Mouse (Mus musculus) intestine, postnatal 0 days (tissue): ENCODE data around the gene Ehd4. TPM values are rescaled to one million over a fixed set of nuclear protein-coding genes. Genes with fewer than 3 reads are reported as not detected.

Experiments
- ATAC-seq: fragments of 200-750 bp; cut with Nextera tagmentation; 2 replicates; pipeline ENCODE4 v1.8.0; 2017; ENCODE audit warnings: mild to moderate bottlenecking, moderate TSS enrichment, moderate library complexity
- H3K27ac ChIP-seq: fragments of 300-500 bp; sonication (generic); 2 replicates; pipeline ENCODE4 v1.5.1; 2014; ENCODE audit warnings: mild to moderate bottlenecking, low read depth, low read length, moderate library complexity
- H3K27me3 ChIP-seq: fragments of 300-500 bp; sonication (generic); replicated peaks from 2 replicates; pipeline ENCODE4 v1.6.1; 2014; ENCODE audit warnings: low read length, mixed read lengths; ENCODE audit not compliant: control insufficient read depth, insufficient read depth
- H3K36me3 ChIP-seq: fragments of 300-500 bp; sonication (generic); 2 replicates; pipeline ENCODE4 v1.6.1; 2014; ENCODE audit warnings: mild to moderate bottlenecking, moderate library complexity; ENCODE audit not compliant: control insufficient read depth, insufficient read depth
- H3K4me1 ChIP-seq: fragments of 300-500 bp; sonication (generic); replicated peaks from 2 replicates; pipeline ENCODE4 v1.6.1; 2014; ENCODE audit warnings: antibody characterized with exemption, low read length, mixed read lengths; ENCODE audit not compliant: control insufficient read depth, insufficient read depth
- H3K4me2 ChIP-seq: fragments of 300-500 bp; sonication (generic); replicated peaks from 2 replicates; pipeline ENCODE4 v1.6.1; 2014; ENCODE audit warnings: low read depth, mild to moderate bottlenecking, moderate library complexity
- H3K4me3 ChIP-seq: fragments of 300-500 bp; sonication (generic); 2 replicates; pipeline ENCODE4 v1.5.1; 2014; ENCODE audit warnings: low read depth, low read length
- H3K9ac ChIP-seq: fragments of 300-500 bp; sonication (generic); 2 replicates; pipeline ENCODE4 v1.6.1; 2014; ENCODE audit warnings: mild to moderate bottlenecking, low read depth, low read length
- H3K9me3 ChIP-seq: fragments of 300-500 bp; sonication (generic); 2 replicates; pipeline ENCODE4 v1.6.1; 2016; ENCODE audit warnings: mixed run types; ENCODE audit not compliant: control insufficient read depth
- CTCF ChIP-seq: sonication (generic); IDR thresholded peaks from 2 replicates; pipeline ENCODE4 v1.5.1; 2016; ENCODE audit warnings: low read depth, mild to moderate bottlenecking, control low read depth, antibody characterized with exemption, moderate library complexity
- WGBS: fragments of 180-500 bp; shearing (Covaris S2); extraction: QIAGEN DNeasy Blood & Tissue Kit; methylation state at CpG from one replicate; pipeline ENCODE4 v1.1.7; 2014; 5-methylcytosine and 5-hydroxymethylcytosine counted together
- polyA plus RNA-seq: library from polyadenylated mRNA; unstranded; fragments of >200 nt; fragmentation: Nextera tagmentation; extraction: Ambion mirVana; gene quantifications from 2 replicates; pipeline ENCODE4 v1.2.1, GENCODE M21; 2015

Gene Ehd4
- polyA plus RNA-seq, 1 experiment from 2014 or later = 70.0 TPM

GRCm38 (mm10) chr2:120096711-120097110 lies 57.7 kb downstream of the Ehd4 start:
- H3K4me3 ChIP-seq = no peak overlapping the region
- no peak for TF ChIP-seq CTCF
- peaks cover 29% of the 10 kb centered on the region for H3K36me3 ChIP-seq
- no peak overlapping the region for H3K4me2 ChIP-seq
- no peak overlapping the region for H3K27ac ChIP-seq
- no peaks in the 10 kb centered on the region for H3K27me3 ChIP-seq
- H3K9me3 ChIP-seq = no peaks in the 10 kb centered on the region
- 94% methylated on average over 6 of the region's 6 CpGs for WGBS
- no peak for ATAC-seq
- H3K9ac ChIP-seq = no peak overlapping the region
- H3K4me1 ChIP-seq = no peaks in the 10 kb centered on the region

GRCm38 (mm10) chr2:120096191-120096590 lies 58.2 kb downstream of the Ehd4 start:
- H3K27ac ChIP-seq = no peak overlapping the region
- no peaks in the 10 kb centered on the region for H3K27me3 ChIP-seq
- H3K4me2 ChIP-seq = no peak overlapping the region
- no peak for ATAC-seq
- no peak for TF ChIP-seq CTCF
- H3K9me3 ChIP-seq = no peaks in the 10 kb centered on the region
- H3K36me3 ChIP-seq = peaks cover 29% of the 10 kb centered on the region
- no peaks in the 10 kb centered on the region for H3K4me1 ChIP-seq
- WGBS = 87% methylated on average over 8 of the region's 8 CpGs
- no peak overlapping the region for H3K9ac ChIP-seq
- H3K4me3 ChIP-seq = no peak overlapping the region

- H3K27me3 ChIP-seq = no peaks in the 10 kb centered on the region
- WGBS = 96% methylated on average over 4 of the region's 4 CpGs
Measured at GRCm38 (mm10) chr2:120095171-120095570, 59.2 kb downstream of the Ehd4 start.

DNA sequence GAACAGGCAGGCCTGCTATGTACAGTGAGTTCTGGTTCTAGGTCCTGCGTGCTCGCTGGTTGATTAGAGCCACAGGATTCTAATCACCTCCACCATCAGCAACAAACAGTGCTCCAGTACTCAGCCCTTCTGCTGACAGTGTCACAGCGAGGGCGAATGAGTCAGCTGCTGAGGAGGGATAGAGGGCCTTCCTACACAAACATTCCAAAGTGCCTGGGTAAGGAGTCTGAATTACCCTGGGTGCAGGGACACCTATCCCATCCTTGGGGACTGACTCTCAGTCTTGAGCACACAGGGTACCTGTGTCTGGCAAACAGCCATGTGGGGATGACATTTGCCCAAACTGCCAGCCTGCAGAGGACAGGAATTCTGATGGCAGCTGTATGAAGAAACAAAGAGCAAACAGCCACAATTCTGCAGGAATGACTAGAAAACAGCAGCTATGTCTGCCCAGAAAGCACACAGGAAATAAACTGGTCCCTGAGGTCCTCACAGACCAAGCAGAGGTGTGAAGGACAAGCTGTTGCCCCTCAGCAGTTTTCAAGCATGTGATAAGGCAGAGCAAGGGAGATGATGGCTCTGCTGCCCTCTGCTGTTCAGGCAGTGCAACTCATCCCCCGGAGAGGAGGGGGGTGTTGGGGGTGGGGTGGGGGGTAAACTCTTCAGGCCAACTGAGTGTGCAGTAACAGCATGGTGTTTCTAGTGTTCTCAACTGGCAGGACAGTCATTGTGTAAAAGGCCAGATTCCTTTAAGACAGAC lies 60.6 kb downstream of the Ehd4 start:
- peak; percentile 81 for TF ChIP-seq CTCF
- no peaks in the 10 kb centered on the region for H3K4me1 ChIP-seq
- H3K4me3 ChIP-seq = no peak overlapping the region
- no peak overlapping the region for H3K27ac ChIP-seq
- H3K36me3 ChIP-seq = peaks cover 37% of the 10 kb centered on the region
- H3K4me2 ChIP-seq = no peak overlapping the region
- H3K27me3 ChIP-seq = no peaks in the 10 kb centered on the region
- peak; percentile 52 for ATAC-seq
- H3K9me3 ChIP-seq = no peaks in the 10 kb centered on the region
- no peak overlapping the region for H3K9ac ChIP-seq
- WGBS = 39% methylated on average over 5 of the region's 5 CpGs

More at GRCm38 (mm10) chr2:120095171-120095570, 59.2 kb downstream of the Ehd4 start:
- H3K4me3 ChIP-seq = no peak overlapping the region
- no peak overlapping the region for H3K27ac ChIP-seq
- no peak overlapping the region for H3K9ac ChIP-seq
- no peaks in the 10 kb centered on the region for H3K4me1 ChIP-seq
- H3K4me2 ChIP-seq = no peak overlapping the region
- no peak for TF ChIP-seq CTCF
- ATAC-seq = no peak
- no peaks in the 10 kb centered on the region for H3K9me3 ChIP-seq
- H3K36me3 ChIP-seq = peaks cover 33% of the 10 kb centered on the region

GRCm38 (mm10) chr2:120090979-120091378 lies 63.4 kb downstream of the Ehd4 start:
- Histone ChIP-seq H3K9me3 (no peaks in the 10 kb centered on the region), H3K27me3 (no peaks in the 10 kb centered on the region), H3K4me3 (no peak overlapping the region), H3K4me1 (no peaks in the 10 kb centered on the region), H3K4me2 (no peak overlapping the region), H3K9ac (no peak overlapping the region), H3K27ac (no peak overlapping the region), H3K36me3 (peaks cover 30% of the 10 kb centered on the region)
- no peak for ATAC-seq
- no peak for TF ChIP-seq CTCF
- WGBS = 91% methylated on average over 17 of the region's 17 CpGs

DNA sequence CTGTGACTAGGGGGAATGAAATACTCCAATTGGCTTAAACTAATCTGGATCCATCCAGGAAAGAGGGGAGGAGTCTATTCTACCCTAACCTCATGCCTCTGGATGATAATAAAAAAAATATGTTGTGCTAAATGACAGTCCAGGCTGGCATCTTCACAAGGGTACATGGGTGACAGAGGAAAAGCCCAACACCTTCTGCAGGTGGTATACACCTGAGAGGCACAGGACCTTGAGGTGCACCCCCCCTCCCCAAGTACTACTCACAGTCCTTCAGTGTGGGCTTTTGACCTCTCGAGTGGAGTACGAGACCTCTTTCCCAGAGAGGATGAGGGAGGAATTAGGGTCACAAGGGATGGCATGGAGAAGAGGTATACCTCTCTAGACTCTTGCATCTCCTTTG lies 66.5 kb downstream of the Ehd4 start:
- no peak for TF ChIP-seq CTCF

More for the DNA sequence above, 66.5 kb downstream of the Ehd4 start:
- Histone ChIP-seq H3K9me3 (no peaks in the 10 kb centered on the region), H3K9ac (no peak overlapping the region), H3K27me3 (no peaks in the 10 kb centered on the region), H3K4me1 (peaks cover 5% of the 10 kb centered on the region; the same call in 1 of the 2 replicates), H3K4me3 (no peak overlapping the region), H3K4me2 (no peak overlapping the region), H3K36me3 (peaks cover 23% of the 10 kb centered on the region), H3K27ac (no peak overlapping the region)
- ATAC-seq = no peak
- 96% methylated on average over 2 of the region's 2 CpGs for WGBS
